Mouse (Mus musculus): ENCODE measurements at regions not wholly inside any gene's neighbourhood (a gene's known extent, or its start where the extent isn't known, plus 50 kb on each side); places are given as distances from the start of the nearest gene placed in this dataset.
"Not testable (repeated sequence)": the region's sequence is repeated elsewhere in the genome, so short reads cannot be mapped to it uniquely, and the experiment has no call there.

GRCm38 (mm10) chr10:96273607-96274365, 137.4 kb downstream of the Gm5426 start:
- H3K36me3 ChIP-seq (ENCODE audit: control insufficient read depth, insufficient read depth): no peaks in the 10 kb centered on the region
- H3K27me3 ChIP-seq (replicated peaks; ENCODE audit: control insufficient read depth, insufficient read depth, low read length): no peaks in the 10 kb centered on the region
- H3K4me1 ChIP-seq (replicated peaks; ENCODE audit: control insufficient read depth, insufficient read depth, low read length): no peaks in the 10 kb centered on the region
- ATAC-seq: no peak
- H3K4me3 ChIP-seq (ENCODE audit: low read depth, low read length): no peak overlapping the region
- H3K9ac ChIP-seq (ENCODE audit: low read depth, low read length): no peak overlapping the region
- WGBS: 81% methylated on average over 7 of the region's 7 CpGs
- H3K4me2 ChIP-seq (replicated peaks; ENCODE audit: low read depth): no peak overlapping the region
- TF ChIP-seq CTCF (IDR thresholded peaks at IDR 0.05; ENCODE audit: low read depth): no peak
- H3K27ac ChIP-seq (ENCODE audit: low read depth, low read length): no peak overlapping the region
- H3K9me3 ChIP-seq (ENCODE audit: control insufficient read depth): no peaks in the 10 kb centered on the region

GRCm38 (mm10) chr10:96280149-96280548, 143.7 kb downstream of the Gm5426 start:
- Histone ChIP-seq H3K4me3 (ENCODE audit: low read depth, low read length) (no peak overlapping the region), H3K4me2 (replicated peaks; ENCODE audit: low read depth) (no peak overlapping the region), H3K9me3 (ENCODE audit: control insufficient read depth) (no peaks in the 10 kb centered on the region), H3K36me3 (ENCODE audit: control insufficient read depth, insufficient read depth) (no peaks in the 10 kb centered on the region), H3K27me3 (replicated peaks; ENCODE audit: control insufficient read depth, insufficient read depth, low read length) (no peaks in the 10 kb centered on the region), H3K9ac (ENCODE audit: low read depth, low read length) (no peak overlapping the region), H3K27ac (ENCODE audit: low read depth, low read length) (no peak overlapping the region), H3K4me1 (replicated peaks; ENCODE audit: control insufficient read depth, insufficient read depth, low read length) (no peaks in the 10 kb centered on the region)
- TF ChIP-seq CTCF (IDR thresholded peaks at IDR 0.05; ENCODE audit: low read depth): no peak
- no peak for ATAC-seq
- WGBS: 88% methylated on average over 6 of the region's 6 CpGs

GRCm38 (mm10) chr10:96285407-96286093, 149.1 kb downstream of the Gm5426 start:
- no peak overlapping the region for H3K4me3 ChIP-seq (ENCODE audit: low read depth, low read length)
- no peaks in the 10 kb centered on the region for H3K9me3 ChIP-seq (ENCODE audit: control insufficient read depth)
- no peak for TF ChIP-seq CTCF (IDR thresholded peaks at IDR 0.05; ENCODE audit: low read depth)
- 83% methylated on average over 10 of the region's 10 CpGs for WGBS
- ATAC-seq: no peak
- no peaks in the 10 kb centered on the region for H3K4me1 ChIP-seq (replicated peaks; ENCODE audit: control insufficient read depth, insufficient read depth, low read length)
- no peak overlapping the region for H3K9ac ChIP-seq (ENCODE audit: low read depth, low read length)
- no peaks in the 10 kb centered on the region for H3K27me3 ChIP-seq (replicated peaks; ENCODE audit: control insufficient read depth, insufficient read depth, low read length)
- H3K27ac ChIP-seq (ENCODE audit: low read depth, low read length): no peak overlapping the region
- no peak overlapping the region for H3K4me2 ChIP-seq (replicated peaks; ENCODE audit: low read depth)
- no peaks in the 10 kb centered on the region for H3K36me3 ChIP-seq (ENCODE audit: control insufficient read depth, insufficient read depth)

- WGBS: 76% methylated on average over 2 of the region's 2 CpGs
- Histone ChIP-seq H3K36me3 (ENCODE audit: control insufficient read depth, insufficient read depth) (no peaks in the 10 kb centered on the region), H3K9ac (ENCODE audit: low read depth, low read length) (no peak overlapping the region), H3K9me3 (ENCODE audit: control insufficient read depth) (no peaks in the 10 kb centered on the region), H3K4me2 (replicated peaks; ENCODE audit: low read depth) (no peak overlapping the region), H3K27ac (ENCODE audit: low read depth, low read length) (no peak overlapping the region), H3K4me1 (replicated peaks; ENCODE audit: control insufficient read depth, insufficient read depth, low read length) (no peaks in the 10 kb centered on the region), H3K27me3 (replicated peaks; ENCODE audit: control insufficient read depth, insufficient read depth, low read length) (no peaks in the 10 kb centered on the region), H3K4me3 (ENCODE audit: low read depth, low read length) (no peak overlapping the region)
- no peak for TF ChIP-seq CTCF (IDR thresholded peaks at IDR 0.05; ENCODE audit: low read depth)
- no peak for ATAC-seq
These were observed 149.7 kb downstream of the Gm5426 start for GRCm38 (mm10) chr10:96286094-96286485.

GRCm38 (mm10) chr10:96289005-96289404, 152.6 kb downstream of the Gm5426 start:
- ATAC-seq: not testable (repeated sequence)

GRCm38 (mm10) chr10:96293622-96294021, 157.2 kb downstream of the Gm5426 start:
- H3K36me3 ChIP-seq (ENCODE audit: control insufficient read depth, insufficient read depth): no peaks in the 10 kb centered on the region
- no peak overlapping the region for H3K27ac ChIP-seq (ENCODE audit: low read depth, low read length)
- H3K4me2 ChIP-seq (replicated peaks; ENCODE audit: low read depth): no peak overlapping the region
- no peak for TF ChIP-seq CTCF (IDR thresholded peaks at IDR 0.05; ENCODE audit: low read depth)
- H3K9ac ChIP-seq (ENCODE audit: low read depth, low read length): no peak overlapping the region
- H3K27me3 ChIP-seq (replicated peaks; ENCODE audit: control insufficient read depth, insufficient read depth, low read length): no peaks in the 10 kb centered on the region
- no peak for ATAC-seq
- 47% methylated on average over 7 of the region's 7 CpGs for WGBS
- H3K9me3 ChIP-seq (ENCODE audit: control insufficient read depth): no peaks in the 10 kb centered on the region
- no peak overlapping the region for H3K4me3 ChIP-seq (ENCODE audit: low read depth, low read length)
- H3K4me1 ChIP-seq (replicated peaks; ENCODE audit: control insufficient read depth, insufficient read depth, low read length): no peaks in the 10 kb centered on the region

More at GRCm38 (mm10) chr10:96289005-96289404, 152.6 kb downstream of the Gm5426 start:
- not testable (repeated sequence) for H3K36me3 ChIP-seq (ENCODE audit: control insufficient read depth, insufficient read depth); H3K4me2 ChIP-seq (replicated peaks; ENCODE audit: low read depth); H3K27me3 ChIP-seq (replicated peaks; ENCODE audit: control insufficient read depth, insufficient read depth, low read length); H3K4me3 ChIP-seq (ENCODE audit: low read depth, low read length); H3K9me3 ChIP-seq (ENCODE audit: control insufficient read depth); H3K9ac ChIP-seq (ENCODE audit: low read depth, low read length); H3K4me1 ChIP-seq (replicated peaks; ENCODE audit: control insufficient read depth, insufficient read depth, low read length); H3K27ac ChIP-seq (ENCODE audit: low read depth, low read length)
